Comparison of ENCODE assay signal across 20 mouse cellular contexts in genomic region chr5:122949101-122949500, GRCm38 (mm10). TPM values are rescaled to one million over a fixed set of nuclear protein-coding genes. Genes with fewer than 3 reads are reported as not detected.
A peak's percentile ranks its signal among the peaks of the same experiment; 100 is the strongest.
DNase-seq lines count a peak whose midpoint lies in the region; ATAC-seq and TF ChIP-seq lines count a peak whose summit lies in the region.
"Had no signal": no experiment of that assay in that cellular context is flagged by ENCODE, and none has a peak within 500 bp of the region (broad histone marks: within the 10 kb centered on the region; RNA-seq: fewer than 3 reads in every experiment).

No protein-coding gene starts in this region.

- H3K9ac ChIP-seq in CH12.LX (ENCODE audit: insufficient read depth, low read depth): peak overlapping the region; percentile 8; the same call in 1 of the 2 replicates
- H3K9ac ChIP-seq in intestine, postnatal 0 days (ENCODE audit: low read depth, low read length): no peak overlapping the region
- H3K9ac ChIP-seq: forebrain, postnatal 0 days; heart, embryonic 15.5 days; intestine, embryonic 15.5 days; kidney, embryonic 15.5 days; lung, embryonic 15.5 days; midbrain, embryonic 13.5 days had no signal

- DNase-seq in A20 (ENCODE audit: low read depth, low spot score) (peak; percentile 82), CH12.LX (ENCODE audit: extremely low read depth) (peak; percentile 95)
- peak; percentile 18 to 23 for DNase-seq in thymus, postnatal 10 days (ENCODE audit: low spot score in 2 of 2)
- no peak for DNase-seq in cerebellum, postnatal 4 days (ENCODE audit: low spot score in 2 of 2)
- DNase-seq in frontal cortex, adult 2 months (ENCODE audit: extremely low spot score in 1 of 2, low spot score in 1 of 2): no peak
- DNase-seq: adrenal gland, postnatal 10 days; cerebellum, adult 18-20 months; forebrain, postnatal 0 days; heart, adult 18-20 months had no signal

- peak overlapping the region; percentile 41 to 74 (median 51) for H3K4me3 ChIP-seq in CH12.LX (replicated peaks in 1 of 3; ENCODE audit: low read depth in 2 of 3, low read length in 2 of 3, poor library complexity in 1 of 3)
- no peak overlapping the region for H3K4me3 ChIP-seq in intestine, postnatal 0 days (ENCODE audit: low read depth, low read length)
- H3K4me3 ChIP-seq: heart, embryonic 15.5 days; intestine, embryonic 15.5 days; kidney, embryonic 15.5 days; limb, embryonic 10.5 days; lung, embryonic 15.5 days; midbrain, embryonic 13.5 days; myocyte had no signal

- H3K27me3 ChIP-seq in CH12.LX (replicated peaks): no peaks in the 10 kb centered on the region
- H3K27me3 ChIP-seq in intestine, postnatal 0 days (replicated peaks; ENCODE audit: control insufficient read depth, insufficient read depth, low read length): no peaks in the 10 kb centered on the region; the same call in 1 of the 2 replicates

- ATAC-seq in neutrophil, adult 5-6 weeks (ENCODE audit: extremely low read depth, insufficient number of reproducible peaks, low FRiP score, poor library complexity, severe bottlenecking): peak; percentile 61
- ATAC-seq in intestine, postnatal 0 days: no peak
- ATAC-seq: forebrain, postnatal 0 days; intestine, embryonic 15.5 days; midbrain, embryonic 13.5 days had no signal

- TF ChIP-seq RAD21 in CH12.LX (IDR thresholded peaks at IDR 0.05; ENCODE audit: low read depth, low read length): no peak; the same call in 1 of the 2 replicates

- dilution Hi-C loops in CH12.LX (cut with MboI; ENCODE audit: extremely low pct_ligation_motif_present, extremely low pct_unique_long_range_greater_than_20kb, low sequenced_read_pairs): no loop called here

- in situ Hi-C loops in CH12.LX (cut with MboI; ENCODE audit: low pct_ligation_motif_present, low pct_unique_long_range_greater_than_20kb, low sequenced_read_pairs): no loop called here

- 86% methylated on average over 8 of the region's 8 CpGs for WGBS in intestine, postnatal 0 days

- H3K79me2 ChIP-seq in CH12.LX (replicated peaks; ENCODE audit: control insufficient read depth, extremely low read depth, insufficient read depth, poor library complexity, severe bottlenecking): no peaks in the 10 kb centered on the region

- H3K4me1 ChIP-seq in CH12.LX (ENCODE audit: control insufficient read depth in 1 of 2, insufficient read depth in 2 of 2): peaks cover 17 to 55% of the 10 kb centered on the region in 2 experiments
- H3K4me1 ChIP-seq in intestine, postnatal 0 days (replicated peaks; ENCODE audit: control insufficient read depth, insufficient read depth, low read length): peaks cover 7% of the 10 kb centered on the region; the same call in 1 of the 2 replicates

- peaks cover 21 to 60% of the 10 kb centered on the region in 2 experiments for H3K36me3 ChIP-seq in CH12.LX (replicated peaks in 1 of 2; ENCODE audit: control insufficient read depth in 1 of 2, insufficient read depth in 1 of 2, low read length in 1 of 2)
- peaks cover 9% of the 10 kb centered on the region; the same call in 1 of the 2 replicates for H3K36me3 ChIP-seq in intestine, postnatal 0 days (ENCODE audit: control insufficient read depth, insufficient read depth)
- H3K36me3 ChIP-seq: intestine, embryonic 15.5 days; lung, embryonic 15.5 days had no signal

- peak overlapping the region; percentile 97 for H3K4me2 ChIP-seq in CH12.LX (ENCODE audit: insufficient read depth, low read depth, poor library complexity, severe bottlenecking)
- no peak overlapping the region for H3K4me2 ChIP-seq in intestine, postnatal 0 days (replicated peaks; ENCODE audit: low read depth)
- H3K4me2 ChIP-seq: heart, embryonic 15.5 days; intestine, embryonic 15.5 days; kidney, embryonic 15.5 days; liver, embryonic 11.5 days; lung, embryonic 15.5 days; midbrain, embryonic 13.5 days had no signal

- peak; percentile 91 for TF ChIP-seq EP300 in CH12.LX (IDR thresholded peaks at IDR 0.05; ENCODE audit: low read length)

- H3K27ac ChIP-seq in CH12.LX (ENCODE audit: insufficient read depth, low read depth): peak overlapping the region; percentile 66
- no peak overlapping the region for H3K27ac ChIP-seq in intestine, postnatal 0 days (ENCODE audit: low read depth, low read length)
- H3K27ac ChIP-seq: heart, embryonic 15.5 days; intestine, embryonic 15.5 days; kidney, embryonic 15.5 days; limb, embryonic 10.5 days; lung, embryonic 15.5 days; macrophage; midbrain, embryonic 13.5 days had no signal

- TF ChIP-seq POLR2A in CH12.LX (IDR thresholded peaks at IDR 0.05; ENCODE audit: low read depth, low read length): peak; percentile 59

- no peak for TF ChIP-seq CTCF in CH12.LX (conservative IDR thresholded peaks at IDR 0.05 in 1 of 2, IDR thresholded peaks at IDR 0.05 in 1 of 2; ENCODE audit: low read depth in 2 of 2, low read length in 2 of 2)
- TF ChIP-seq CTCF in intestine, postnatal 0 days (IDR thresholded peaks at IDR 0.05; ENCODE audit: low read depth): no peak

- peaks cover 10% of the 10 kb centered on the region for H3K9me3 ChIP-seq in CH12.LX (replicated peaks; ENCODE audit: low read length)
- no peaks in the 10 kb centered on the region for H3K9me3 ChIP-seq in intestine, postnatal 0 days (ENCODE audit: control insufficient read depth)
- H3K9me3 ChIP-seq: heart, embryonic 15.5 days; intestine, embryonic 15.5 days; kidney, embryonic 15.5 days; limb, embryonic 10.5 days; lung, embryonic 15.5 days; midbrain, embryonic 13.5 days had no signal

TF ChIP-seq in CH12.LX, 34 proteins besides CTCF, POLR2A, EP300 and RAD21:
- TF ChIP-seq MAFK (IDR thresholded peaks at IDR 0.05; ENCODE audit: insufficient replicate concordance, low read length) (peak; percentile 88), ZMIZ1 (IDR thresholded peaks at IDR 0.05; ENCODE audit: low read depth, low read length) (0 out of 2 replicates have a peak, but pooled peaks have one; percentile 48), USF1 (IDR thresholded peaks at IDR 0.05; ENCODE audit: low read depth, low read length) (peak; percentile 74), ZKSCAN1 (IDR thresholded peaks at IDR 0.05; ENCODE audit: borderline replicate concordance, low read depth, low read length) (no peak), NRF1 (IDR thresholded peaks at IDR 0.05; ENCODE audit: low read depth, low read length) (no peak; the same call in 1 of the 2 replicates), IRF4 (IDR thresholded peaks at IDR 0.05; ENCODE audit: low read depth, low read length) (peak; percentile 97), TBP (conservative IDR thresholded peaks at IDR 0.05; ENCODE audit: low read depth, low read length) (peak; percentile 83), MAX (IDR thresholded peaks at IDR 0.05; ENCODE audit: low read length) (peak; percentile 72), SMC3 (IDR thresholded peaks at IDR 0.05; ENCODE audit: low read depth, low read length) (no peak), TCF12 (IDR thresholded peaks at IDR 0.05; ENCODE audit: low read depth, low read length) (peak; percentile 96), ELF1 (IDR thresholded peaks at IDR 0.05; ENCODE audit: low read depth, low read length) (peak; percentile 53; the same call in 1 of the 2 replicates), MEF2A (IDR thresholded peaks at IDR 0.05; ENCODE audit: borderline replicate concordance, low read depth, low read length) (peak; percentile 91), JUND (conservative IDR thresholded peaks at IDR 0.05; ENCODE audit: low read depth, low read length) (no peak), USF2 (conservative IDR thresholded peaks at IDR 0.05; ENCODE audit: low read depth, low read length) (peak; percentile 75), CHD1 (IDR thresholded peaks at IDR 0.05; ENCODE audit: low read depth, low read length) (no peak), BHLHE40 (IDR thresholded peaks at IDR 0.05; ENCODE audit: low read depth, low read length) (peak; percentile 100), MAZ (IDR thresholded peaks at IDR 0.05; ENCODE audit: low read depth, low read length) (peak; percentile 79), MYC (IDR thresholded peaks at IDR 0.05; ENCODE audit: low read depth, low read length) (peak; percentile 77; the same call in 1 of the 2 replicates), MXI1 (IDR thresholded peaks at IDR 0.05; ENCODE audit: low read depth, low read length) (no peak; the same call in 1 of the 2 replicates), PAX5 (IDR thresholded peaks at IDR 0.05; ENCODE audit: low read length) (no peak), RCOR1 (conservative IDR thresholded peaks at IDR 0.05; ENCODE audit: low read depth, low read length) (0 out of 2 replicates have a peak, but pooled peaks have one; percentile 83), JUN (IDR thresholded peaks at IDR 0.05; ENCODE audit: insufficient read depth, low read depth, low read length) (no peak; the same call in 1 of the 2 replicates), POLR2AphosphoS2 (IDR thresholded peaks at IDR 0.05; ENCODE audit: low read depth, low read length) (no peak), SIN3A (IDR thresholded peaks at IDR 0.05; ENCODE audit: low read length) (peak; percentile 76), ETS1 (conservative IDR thresholded peaks at IDR 0.05; ENCODE audit: low read depth, low read length) (peak; percentile 100), ZNF384 (IDR thresholded peaks at IDR 0.05; ENCODE audit: low read depth, low read length) (no peak), HCFC1 (IDR thresholded peaks at IDR 0.05; ENCODE audit: low read depth, low read length) (no peak), ZC3H11A (IDR thresholded peaks at IDR 0.05; ENCODE audit: low read depth, low read length) (no peak), KAT2A (IDR thresholded peaks at IDR 0.05; ENCODE audit: insufficient replicate concordance, low read length) (no peak), GABPA (IDR thresholded peaks at IDR 0.05; ENCODE audit: insufficient replicate concordance, low read depth, low read length) (no peak), E2F4 (IDR thresholded peaks at IDR 0.05; ENCODE audit: insufficient replicate concordance, low read depth, low read length) (no peak), NELFE (IDR thresholded peaks at IDR 0.05; ENCODE audit: low read depth, low read length) (peak; percentile 44; the same call in 1 of the 2 replicates), CHD2 (IDR thresholded peaks at IDR 0.05; ENCODE audit: low read length) (peak; percentile 91), UBTF (IDR thresholded peaks at IDR 0.05; ENCODE audit: low read depth, low read length) (no peak)
TF ChIP-seq in CH12.LX: peak in this region for 18.

RNA-seq across cellular contexts. Expression of gene Kdm2b, which starts 40.5 kb away (rescaled TPM):
- total RNA-seq in CH12.LX (2012; rRNA removed): 80.1 and 87.1 TPM in 2 replicates
- total RNA-seq in CH12.LX (2014; rRNA removed): 69.3 and 76.7 TPM in 2 replicates
- polyA plus RNA-seq in CH12.LX (2012; ENCODE audit: insufficient read length, low read depth): 120 and 138 TPM in 2 replicates
- total RNA-seq in neutrophil, adult 5-6 weeks (2017): 24.3 and 27.4 TPM in 2 replicates
- polyA plus RNA-seq in intestine, postnatal 0 days (2015; fragmentation: Nextera tagmentation; extraction: Ambion mirVana): 7.6 and 8.6 TPM in 2 replicates
- polyA plus RNA-seq in frontal cortex, adult 2 months (2012; rRNA removed): 18.7 and 20.9 TPM in 2 replicates

Comparison
In these comparisons a context has a peak if more than half of its experiments do, and no peak if none do; other contexts are left out.
1. DNase-seq: peak in A20 (single experiment), CH12.LX (single experiment) and thymus, postnatal 10 days (2 of 2); none in cerebellum, postnatal 4 days (0 of 2) and frontal cortex, adult 2 months (0 of 2).